Mouse (Mus musculus): ENCODE results near the gene Zfp536.
"Not testable (repeated sequence)": the region's sequence is repeated elsewhere in the genome, so short reads cannot be mapped to it uniquely, and the experiment has no call there.

Zfp536 gene

GRCm38 (mm10) chr7:37617880-37618279 is 155.6 kb downstream of the Zfp536 start:
- no peak for ATAC-seq (ENCODE audit: insufficient number of reproducible peaks, low FRiP score, low TSS enrichment)

GRCm38 (mm10) chr7:37615932-37616331 is 157.5 kb downstream of the Zfp536 start:
- ATAC-seq (ENCODE audit: insufficient number of reproducible peaks, low FRiP score, low TSS enrichment), result no peak

GRCm38 (mm10) chr7:37614381-37614780 is 159.1 kb downstream of the Zfp536 start:
- ATAC-seq (ENCODE audit: insufficient number of reproducible peaks, low FRiP score, low TSS enrichment), result no peak

GRCm38 (mm10) chr7:37608556-37608955 is 164.9 kb downstream of the Zfp536 start:
- no peak for ATAC-seq (ENCODE audit: insufficient number of reproducible peaks, low FRiP score, low TSS enrichment)

- no peak for ATAC-seq (ENCODE audit: insufficient number of reproducible peaks, low FRiP score, low TSS enrichment)
Observed at GRCm38 (mm10) chr7:37607906-37608305, 165.5 kb downstream of the Zfp536 start.

- no peak for ATAC-seq (ENCODE audit: insufficient number of reproducible peaks, low FRiP score, low TSS enrichment)
Observed at GRCm38 (mm10) chr7:37606472-37606871, 167.0 kb downstream of the Zfp536 start.

- not testable (repeated sequence) for ATAC-seq (ENCODE audit: insufficient number of reproducible peaks, low FRiP score, low TSS enrichment)
Observed at GRCm38 (mm10) chr7:37603525-37603909, 169.9 kb downstream of the Zfp536 start.

GRCm38 (mm10) chr7:37602871-37603524 is 170.4 kb downstream of the Zfp536 start:
- ATAC-seq (ENCODE audit: insufficient number of reproducible peaks, low FRiP score, low TSS enrichment), result no peak

GRCm38 (mm10) chr7:37600318-37600717 is 173.1 kb downstream of the Zfp536 start:
- ATAC-seq (ENCODE audit: insufficient number of reproducible peaks, low FRiP score, low TSS enrichment), result no peak

GRCm38 (mm10) chr7:37594211-37595030 is 179.0 kb downstream of the Zfp536 start:
- ATAC-seq (ENCODE audit: insufficient number of reproducible peaks, low FRiP score, low TSS enrichment), result no peak

- ATAC-seq (ENCODE audit: insufficient number of reproducible peaks, low FRiP score, low TSS enrichment), result no peak
Observed at GRCm38 (mm10) chr7:37593566-37593965, 179.9 kb downstream of the Zfp536 start.

- no peak for ATAC-seq (ENCODE audit: insufficient number of reproducible peaks, low FRiP score, low TSS enrichment)
Observed at GRCm38 (mm10) chr7:37586694-37587093, 186.7 kb downstream of the Zfp536 start.

GRCm38 (mm10) chr7:37581262-37581661 is 192.2 kb downstream of the Zfp536 start:
- no peak for ATAC-seq (ENCODE audit: insufficient number of reproducible peaks, low FRiP score, low TSS enrichment)

GRCm38 (mm10) chr7:37580554-37580953 is 192.9 kb downstream of the Zfp536 start:
- ATAC-seq (ENCODE audit: insufficient number of reproducible peaks, low FRiP score, low TSS enrichment), result no peak

- 0 out of 2 replicates have a peak, but pooled peaks have one; percentile 26 for ATAC-seq (ENCODE audit: insufficient number of reproducible peaks, low FRiP score, low TSS enrichment)
Observed at GRCm38 (mm10) chr7:37572021-37572420, 201.4 kb downstream of the Zfp536 start.

- ATAC-seq (ENCODE audit: insufficient number of reproducible peaks, low FRiP score, low TSS enrichment), result no peak
Observed at GRCm38 (mm10) chr7:37568811-37569500, 204.5 kb downstream of the Zfp536 start.

GRCm38 (mm10) chr7:37568041-37568440 is 205.4 kb downstream of the Zfp536 start:
- no peak for ATAC-seq (ENCODE audit: insufficient number of reproducible peaks, low FRiP score, low TSS enrichment)

- ATAC-seq (ENCODE audit: insufficient number of reproducible peaks, low FRiP score, low TSS enrichment), result no peak
Observed at GRCm38 (mm10) chr7:37566019-37566418, 207.4 kb downstream of the Zfp536 start.

- no peak for ATAC-seq (ENCODE audit: insufficient number of reproducible peaks, low FRiP score, low TSS enrichment)
Observed at GRCm38 (mm10) chr7:37565371-37565770, 208.1 kb downstream of the Zfp536 start.

- ATAC-seq (ENCODE audit: insufficient number of reproducible peaks, low FRiP score, low TSS enrichment), result no peak
Observed at GRCm38 (mm10) chr7:37564644-37565043, 208.8 kb downstream of the Zfp536 start.

GRCm38 (mm10) chr7:37563831-37564400 is 209.5 kb downstream of the Zfp536 start:
- ATAC-seq (ENCODE audit: insufficient number of reproducible peaks, low FRiP score, low TSS enrichment), result no peak
